Mouse (Mus musculus) erythroid progenitor cell, adult 5-6 weeks (primary cell): ENCODE results near the gene Slc41a2. TPM values are rescaled to one million over a fixed set of nuclear protein-coding genes. Genes with fewer than 3 reads are reported as not detected.

Experiments
- ATAC-seq: replicated peaks from 2 replicates; pipeline ENCODE4 v1.8.0; 2016; ENCODE audit warnings: moderate number of reproducible peaks, mild to moderate bottlenecking, moderate TSS enrichment, inconsistent platforms; ENCODE audit not compliant: poor library complexity, low FRiP score, severe bottlenecking
- total RNA-seq, 2 experiments: library from RNA; stranded (forward) in 1 of 2; stranded (reverse) in 1 of 2; fragments of 150-400 nt in 1 of 2; fragments of 186-747, 209-891 nt in 1 of 2; gene quantifications; 2 replicates each; pipeline versions ENCODE4 v1.2.3 to v1.2.4; 2015 to 2017; ENCODE audit warnings: low replicate concordance in 2 of 2

Gene Slc41a2
- total RNA-seq, 2 experiments from 2014 or later = not detected

GRCm38 (mm10) chr10:83248036-83248435 is 89.6 kb downstream of the Slc41a2 start:
- ATAC-seq = no peak

DNA sequence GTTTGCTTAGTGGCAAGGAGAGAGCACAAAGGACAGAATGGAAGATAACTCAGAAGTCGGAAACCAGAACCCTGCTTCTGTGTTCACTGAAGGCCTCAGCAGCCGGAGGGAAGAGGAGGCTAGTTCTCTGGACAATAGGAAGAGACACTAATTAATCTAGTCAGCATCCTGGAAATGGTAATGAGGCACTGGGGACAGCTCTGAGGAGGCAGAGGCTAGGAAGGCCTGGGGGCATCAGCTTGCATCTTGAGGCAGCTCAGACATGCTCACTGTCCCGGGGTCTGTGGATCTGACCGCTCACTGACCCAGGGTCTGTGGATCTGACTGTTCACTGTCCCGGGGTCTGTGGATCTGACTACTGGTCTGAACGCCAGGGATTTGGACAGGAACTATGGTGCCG is 92.0 kb downstream of the Slc41a2 start:
- ATAC-seq = no peak

- ATAC-seq = no peak
Measured at GRCm38 (mm10) chr10:83244131-83244530, 93.6 kb downstream of the Slc41a2 start.

- ATAC-seq = no peak
Measured at GRCm38 (mm10) chr10:83242106-83242686, 95.5 kb downstream of the Slc41a2 start.

GRCm38 (mm10) chr10:83234391-83234790 is 103.3 kb downstream of the Slc41a2 start:
- ATAC-seq = no peak

DNA sequence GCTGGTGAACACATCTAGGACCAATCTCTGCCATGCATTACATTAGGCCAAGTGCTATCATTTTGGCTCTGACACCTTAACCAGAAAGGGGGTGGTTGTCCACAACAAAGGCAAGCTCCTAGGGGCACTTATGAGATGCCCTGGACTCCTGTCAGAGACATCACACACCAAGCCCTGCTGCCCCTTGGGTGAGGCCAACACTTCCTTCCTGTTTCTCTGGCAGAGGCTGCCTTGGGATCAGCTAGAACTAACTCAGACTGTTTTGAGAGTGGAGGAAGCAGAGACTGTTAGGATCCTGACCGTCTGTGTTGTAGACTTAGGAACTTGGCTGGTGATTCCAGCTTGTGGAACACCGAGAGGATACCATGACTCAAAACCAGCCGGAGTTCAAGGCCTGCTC is 103.7 kb downstream of the Slc41a2 start:
- ATAC-seq = no peak

DNA sequence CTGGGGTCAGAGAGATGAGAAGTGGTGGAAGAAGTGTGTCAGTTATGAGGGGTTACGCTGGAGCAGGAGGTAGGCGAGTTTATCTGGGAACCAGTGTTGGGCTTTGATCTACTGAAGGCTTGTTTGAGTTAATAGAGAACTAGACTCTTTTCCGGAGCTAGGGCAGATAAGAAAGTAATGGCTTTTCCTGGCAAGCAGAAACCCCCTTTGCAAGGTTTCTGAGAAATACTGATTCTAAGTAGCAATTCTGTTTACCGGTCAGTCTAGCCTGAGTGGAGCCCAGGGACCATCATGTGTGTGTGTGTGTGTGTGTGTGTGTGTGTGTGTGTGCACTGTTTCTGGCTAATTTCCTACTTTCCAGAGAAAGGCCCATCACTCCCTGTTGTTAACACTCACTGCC is 109.1 kb downstream of the Slc41a2 start:
- no peak for ATAC-seq

- ATAC-seq = no peak
Measured at GRCm38 (mm10) chr10:83224999-83225398, 112.7 kb downstream of the Slc41a2 start.

GRCm38 (mm10) chr10:83220847-83221246 is 116.8 kb downstream of the Slc41a2 start:
- no peak for ATAC-seq

DNA sequence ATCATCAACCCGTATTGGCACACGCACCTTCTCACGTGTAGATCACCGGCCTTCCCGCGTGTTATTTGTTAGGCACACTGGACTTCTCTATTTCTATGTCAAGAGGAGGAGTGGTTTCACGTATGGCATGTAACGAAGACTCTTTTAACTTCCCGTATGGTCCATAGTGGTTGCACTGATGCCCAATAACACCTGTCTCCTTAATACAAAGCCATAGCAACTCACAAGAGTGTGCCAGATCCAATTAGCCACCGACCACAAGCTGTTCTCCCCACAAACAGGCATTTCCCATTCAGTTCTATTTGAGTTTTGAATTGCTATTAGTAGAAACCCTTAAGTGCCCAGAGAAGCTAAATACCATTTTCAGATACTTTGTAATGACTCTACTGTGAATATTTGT is 117.5 kb downstream of the Slc41a2 start:
- no peak for ATAC-seq

DNA sequence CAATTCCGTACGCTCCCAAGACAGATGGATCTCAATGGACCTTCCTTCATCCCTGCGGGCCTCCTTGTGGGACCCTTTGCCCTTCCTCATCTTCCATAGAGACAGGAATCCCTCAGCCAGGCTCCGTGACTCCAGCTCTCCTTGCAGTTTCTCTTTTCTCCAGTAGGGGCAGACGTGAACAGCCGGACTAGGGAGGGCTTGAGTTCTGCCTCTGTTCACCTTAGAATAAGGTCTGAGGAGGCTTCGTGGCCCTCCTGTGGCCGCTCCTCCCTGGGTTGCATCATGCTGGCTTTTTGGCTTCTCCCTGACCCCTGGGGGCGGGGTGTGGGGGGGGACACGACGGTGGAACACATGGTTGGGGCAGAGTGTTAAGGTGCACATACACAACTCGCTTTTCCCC is 118.0 kb downstream of the Slc41a2 start:
- ATAC-seq = peak; percentile 63; the same call in 1 of the 2 replicates

DNA sequence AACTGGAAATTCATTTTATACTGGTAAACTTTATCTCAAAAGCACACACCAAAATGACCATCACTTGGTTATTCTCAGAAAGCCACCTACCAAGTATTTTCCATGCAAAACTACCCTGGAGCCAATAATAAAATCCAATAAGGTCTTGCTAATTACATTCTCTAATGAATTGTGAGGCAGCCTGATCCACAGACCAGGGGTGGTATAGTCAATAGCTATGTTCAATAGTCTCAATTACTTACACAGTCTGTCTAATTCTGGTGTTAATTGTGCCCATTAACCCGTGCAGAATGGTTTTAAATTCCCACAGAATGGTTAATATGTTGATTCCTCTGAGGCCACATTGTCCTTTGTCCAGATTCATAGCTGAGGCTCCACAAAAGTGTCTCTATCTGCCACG is 118.9 kb downstream of the Slc41a2 start:
- no peak for ATAC-seq

DNA sequence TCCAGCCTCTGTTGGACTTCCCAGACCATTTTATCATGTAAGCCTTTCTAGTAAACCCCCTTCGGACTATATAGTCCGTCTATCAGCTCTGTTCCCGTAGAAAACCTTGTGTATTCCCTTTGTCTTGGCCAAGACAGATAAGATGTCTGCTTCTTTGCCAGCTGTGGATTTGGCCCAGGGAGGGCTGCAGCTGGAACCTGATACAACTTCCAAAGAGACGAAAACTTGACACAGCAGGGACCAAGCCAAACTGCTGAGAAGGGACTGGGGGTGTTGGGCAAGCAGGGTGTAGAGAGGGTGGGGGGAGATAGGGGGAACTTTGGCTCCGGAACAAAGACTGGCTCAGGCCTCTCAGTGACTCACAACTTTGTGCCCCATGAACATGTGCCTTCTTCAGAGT is 120.4 kb downstream of the Slc41a2 start:
- ATAC-seq = no peak

DNA sequence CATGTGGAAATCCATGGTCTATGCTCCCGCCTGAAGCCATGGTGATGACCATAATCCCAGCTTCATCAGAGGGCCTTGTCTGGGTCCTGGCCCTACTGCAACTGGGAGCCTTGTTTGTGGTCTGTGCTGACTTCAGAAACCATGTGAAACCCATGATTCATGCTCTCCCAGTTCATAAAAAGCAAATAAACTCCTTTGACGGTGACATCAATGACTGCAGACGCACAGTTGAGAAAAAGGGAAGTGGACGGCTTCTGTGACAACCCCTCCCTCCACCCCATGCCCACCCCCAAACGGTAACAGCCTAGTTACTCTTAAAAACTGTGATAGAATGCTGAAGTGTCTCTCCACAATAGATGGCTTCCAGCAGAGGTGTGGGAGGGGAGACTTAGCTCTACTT is 122.1 kb downstream of the Slc41a2 start:
- no peak for ATAC-seq

- no peak for ATAC-seq
Measured at GRCm38 (mm10) chr10:83212618-83213017, 125.1 kb downstream of the Slc41a2 start.

DNA sequence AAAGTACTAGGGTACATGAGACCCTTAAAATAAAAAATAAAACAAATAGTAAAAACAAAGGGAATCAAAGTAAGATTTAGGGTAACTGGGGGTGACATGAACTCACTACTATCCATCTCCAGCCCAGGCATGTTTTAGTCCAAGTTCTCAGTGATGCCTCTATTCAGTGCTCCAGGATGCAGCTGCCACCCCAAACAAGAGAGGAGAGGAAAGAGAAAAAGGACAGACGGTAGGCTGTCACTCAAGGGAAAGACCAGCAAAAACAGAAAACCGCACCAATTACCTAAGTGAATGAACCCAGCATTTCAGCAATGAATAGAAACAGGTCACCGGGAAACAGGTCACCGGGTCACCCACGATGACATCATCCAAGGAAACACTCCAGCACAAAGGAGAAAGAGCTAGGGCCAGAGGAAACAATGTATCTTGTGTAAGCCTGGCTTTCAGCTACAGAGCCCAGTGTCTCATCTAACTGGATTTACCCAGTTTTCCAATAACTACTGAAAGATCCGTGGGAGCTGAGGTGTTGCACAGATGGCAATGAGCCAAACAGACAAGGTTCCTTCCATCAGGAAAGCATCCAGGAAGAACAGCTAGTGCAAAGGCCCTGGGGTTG is 126.6 kb downstream of the Slc41a2 start:
- no peak for ATAC-seq

DNA sequence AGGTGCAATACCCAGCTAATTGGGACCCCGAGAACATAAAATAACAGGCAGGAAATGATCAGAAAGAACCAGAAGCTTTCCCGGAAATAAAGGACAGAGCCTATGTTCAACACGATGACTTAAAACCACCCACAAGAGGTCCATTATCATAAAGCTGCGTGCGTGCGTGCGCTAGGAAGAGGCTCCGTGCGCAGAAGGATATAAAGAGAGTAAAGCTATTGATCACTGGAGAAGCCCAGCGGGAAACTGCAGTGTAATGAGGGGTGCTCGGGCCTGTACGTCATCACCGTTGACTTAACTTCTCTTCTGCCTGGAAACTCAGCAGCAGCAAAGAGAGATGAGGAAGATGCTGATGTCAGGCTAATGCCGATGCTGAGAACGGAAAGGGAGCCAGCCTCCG is 127.6 kb downstream of the Slc41a2 start:
- no peak for ATAC-seq

DNA sequence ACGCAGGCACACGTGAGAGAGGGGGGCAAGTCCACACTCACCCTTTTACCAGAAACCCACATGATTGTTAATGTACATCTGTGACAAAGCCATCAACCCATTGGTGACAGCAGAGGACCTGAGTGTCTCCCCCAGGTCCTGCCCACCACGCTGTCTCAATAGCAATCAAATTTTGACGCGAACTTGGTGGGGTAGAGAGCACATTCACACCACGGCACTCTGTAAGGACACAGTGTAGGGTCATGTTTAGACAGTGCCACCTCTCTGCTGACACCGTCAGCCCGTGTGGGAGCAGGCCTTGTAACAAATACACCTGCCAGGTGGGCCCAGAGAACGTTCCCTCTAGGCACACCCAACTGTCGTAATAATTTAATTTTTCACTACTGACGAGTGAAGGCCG is 128.3 kb downstream of the Slc41a2 start:
- no peak for ATAC-seq

- no peak for ATAC-seq
Measured at GRCm38 (mm10) chr10:83208436-83208835, 129.2 kb downstream of the Slc41a2 start.

- no peak for ATAC-seq
Measured at GRCm38 (mm10) chr10:83202906-83203702, 134.6 kb downstream of the Slc41a2 start.

DNA sequence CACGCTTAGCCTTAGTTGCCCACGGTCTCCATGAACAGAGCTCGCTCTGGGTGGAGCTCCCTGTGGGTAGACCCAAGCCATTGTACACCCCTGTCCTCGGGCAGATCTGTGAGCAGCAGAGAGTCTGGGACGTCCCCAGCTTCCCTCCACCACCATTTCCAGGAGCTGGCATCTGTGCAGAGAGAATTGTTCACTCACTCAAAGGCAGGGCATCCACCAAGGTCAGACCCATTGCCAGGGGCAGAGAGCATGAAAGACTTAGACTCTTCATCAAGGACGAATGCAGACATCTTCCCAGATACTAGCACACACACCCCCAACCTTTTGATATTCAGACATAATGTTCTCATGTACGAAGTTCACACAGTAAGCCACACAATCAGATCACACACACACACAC is 136.2 kb downstream of the Slc41a2 start:
- no peak for ATAC-seq
